Mouse (Mus musculus) lung, postnatal 14 days (tissue): ENCODE results near the gene Bach2.

Experiments
- DNase-seq: peaks from one replicate; pipeline ENCODE4 v3.0.0; 2021

The Bach2 gene

GRCm38 (mm10) chr4:32440740-32441072 lies 202.1 kb downstream of the Bach2 start:
- no peak for DNase-seq

GRCm38 (mm10) chr4:32444671-32445196 lies 206.1 kb downstream of the Bach2 start:
- DNase-seq = no peak

DNA sequence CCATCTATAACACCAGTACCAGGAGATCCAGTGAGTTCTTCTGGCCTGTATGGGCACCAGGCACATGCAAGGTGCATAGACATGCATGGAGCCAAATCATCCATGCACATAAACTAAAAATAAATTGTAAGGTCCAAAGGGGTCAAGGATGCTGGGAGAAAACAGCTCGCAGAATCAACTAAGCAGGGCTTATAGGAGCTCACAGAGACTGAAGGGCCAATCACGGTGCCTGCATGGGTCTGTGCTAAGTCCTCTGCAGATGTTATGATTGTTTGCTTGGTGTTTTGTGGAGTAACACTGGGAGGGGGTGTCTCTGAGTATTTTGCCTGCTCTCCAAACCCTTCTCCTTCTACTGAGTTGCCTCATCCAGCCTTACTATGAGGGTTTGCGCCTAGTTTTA lies 209.2 kb downstream of the Bach2 start:
- no peak for DNase-seq

- DNase-seq = no peak
Observed at GRCm38 (mm10) chr4:32461986-32462385, 223.4 kb downstream of the Bach2 start.

GRCm38 (mm10) chr4:32463065-32463464 lies 224.5 kb downstream of the Bach2 start:
- peak; percentile 16 for DNase-seq

- DNase-seq = no peak
Observed at GRCm38 (mm10) chr4:32464540-32464939, 225.9 kb downstream of the Bach2 start.

DNA sequence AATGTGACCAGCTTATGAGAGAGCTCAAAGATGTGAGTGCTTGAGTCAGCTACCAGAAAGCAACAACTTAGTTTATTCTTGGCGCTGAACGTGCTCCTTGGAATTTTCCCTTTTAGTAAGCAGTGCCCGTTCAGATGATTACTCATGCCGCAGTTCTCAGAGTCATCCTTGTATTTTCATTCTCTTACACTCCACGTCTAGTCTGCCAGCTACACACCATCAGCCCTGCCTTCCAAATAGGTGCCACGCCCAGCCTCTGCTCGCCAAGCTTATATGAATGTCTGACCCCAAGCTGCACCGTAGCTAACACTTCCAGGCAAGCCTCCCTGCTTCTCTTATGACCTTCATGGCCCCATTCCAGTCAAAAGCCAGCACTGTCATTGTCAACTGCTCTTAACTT lies 227.4 kb downstream of the Bach2 start:
- peak; percentile 7 for DNase-seq

DNA sequence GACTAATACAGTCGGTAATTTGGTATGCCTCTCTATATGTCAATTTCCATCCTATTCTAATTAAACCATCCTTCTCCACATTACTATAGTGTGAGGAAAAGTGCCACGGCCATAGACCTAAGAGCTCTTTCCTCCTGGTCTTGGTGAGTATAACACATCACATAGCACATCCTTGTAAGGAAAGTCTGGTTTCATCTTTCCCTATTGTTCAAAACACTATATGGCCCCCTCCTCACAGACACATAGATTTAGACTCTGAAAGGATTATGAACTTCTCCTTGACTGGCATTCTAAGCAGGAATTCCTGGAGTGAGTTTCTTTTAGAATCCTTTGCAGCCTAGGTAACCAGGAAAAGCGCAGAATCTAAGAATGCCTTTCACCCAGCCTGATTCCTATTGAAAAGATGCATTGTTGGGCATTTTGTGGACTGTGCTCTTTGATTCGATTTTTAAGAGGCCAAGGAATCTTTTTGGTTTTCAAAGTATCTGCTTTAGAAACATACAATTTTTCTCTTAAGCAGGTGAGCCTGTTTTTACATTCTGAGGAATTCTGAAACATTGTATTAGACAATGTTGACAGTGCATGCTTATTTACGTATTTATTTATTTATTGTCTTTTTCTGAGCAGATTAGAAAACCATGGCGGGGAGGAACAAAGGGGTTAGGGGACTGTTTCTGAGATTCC lies 239.5 kb downstream of the Bach2 start:
- no peak for DNase-seq

DNA sequence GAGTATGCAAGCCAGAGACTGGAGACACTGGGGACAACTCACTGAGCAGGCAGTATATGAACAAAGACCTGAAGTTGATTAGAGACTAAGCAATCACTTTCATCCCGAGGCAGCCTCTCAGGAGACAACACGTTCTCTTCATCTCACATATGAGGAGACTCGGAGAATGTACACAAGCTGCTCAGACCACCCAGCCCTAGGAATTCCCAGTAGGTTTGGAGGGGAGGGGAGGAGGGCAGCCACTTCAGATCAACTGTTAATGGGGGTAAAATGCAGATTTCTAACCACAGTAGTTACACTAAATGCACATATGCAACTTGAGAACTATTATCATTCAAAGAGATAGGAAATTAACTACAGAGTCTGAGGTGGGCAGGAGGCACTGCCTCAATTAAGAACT lies 240.6 kb downstream of the Bach2 start:
- DNase-seq = no peak

- DNase-seq = no peak
Observed at GRCm38 (mm10) chr4:32479801-32480700, 241.4 kb downstream of the Bach2 start.

DNA sequence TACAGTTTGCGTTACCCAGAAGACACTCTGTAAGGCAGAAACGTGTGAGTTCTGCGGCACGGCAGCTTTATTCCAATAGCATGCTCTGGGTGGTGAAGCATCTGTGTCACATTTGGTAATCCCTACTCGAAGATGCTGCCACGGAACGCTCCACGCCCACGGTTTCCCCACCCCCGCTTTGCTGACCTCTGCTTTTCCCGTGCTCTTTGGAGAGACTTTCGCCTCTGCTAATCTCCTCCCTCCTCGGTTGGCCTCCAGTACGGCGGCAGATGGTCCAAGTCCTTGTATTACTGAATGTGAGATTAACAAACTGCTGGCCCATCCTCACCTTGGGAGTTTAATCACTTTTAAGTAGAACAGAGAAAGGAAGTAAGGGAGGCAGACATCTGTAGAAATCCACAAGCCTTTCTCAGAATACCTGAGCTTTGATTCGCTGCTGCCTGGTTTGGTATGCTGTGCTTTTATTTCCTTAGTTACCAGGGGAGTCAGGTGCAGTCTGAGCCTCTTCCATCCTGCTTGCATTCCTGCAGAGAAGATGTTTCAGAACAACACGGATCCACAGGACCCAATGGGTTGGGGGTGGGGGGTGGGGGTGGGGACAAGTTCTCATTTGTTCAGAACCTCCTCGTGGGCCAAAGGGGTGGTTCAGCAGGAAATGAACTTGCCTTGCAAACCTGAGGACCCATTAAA lies 242.9 kb downstream of the Bach2 start:
- DNase-seq = no peak

DNA sequence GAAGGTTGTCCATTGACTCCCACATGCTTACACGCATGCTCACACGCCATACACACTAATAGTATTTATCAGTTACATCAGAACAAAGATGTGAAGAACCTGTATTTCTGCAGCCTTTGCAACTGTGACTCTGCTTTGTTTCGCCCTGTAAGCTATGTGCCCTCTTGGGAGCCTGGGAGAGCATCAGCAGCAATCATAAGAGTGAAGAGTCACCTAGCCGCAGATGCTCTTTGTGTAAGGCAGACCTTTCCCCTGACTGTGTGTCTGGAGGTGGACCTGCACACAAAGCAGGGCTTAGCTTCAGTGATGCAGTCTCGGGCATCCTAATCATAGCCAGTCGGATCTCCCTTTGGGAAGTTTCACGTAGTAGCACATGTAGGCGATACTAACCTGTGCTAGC lies 243.5 kb downstream of the Bach2 start:
- DNase-seq = no peak

DNA sequence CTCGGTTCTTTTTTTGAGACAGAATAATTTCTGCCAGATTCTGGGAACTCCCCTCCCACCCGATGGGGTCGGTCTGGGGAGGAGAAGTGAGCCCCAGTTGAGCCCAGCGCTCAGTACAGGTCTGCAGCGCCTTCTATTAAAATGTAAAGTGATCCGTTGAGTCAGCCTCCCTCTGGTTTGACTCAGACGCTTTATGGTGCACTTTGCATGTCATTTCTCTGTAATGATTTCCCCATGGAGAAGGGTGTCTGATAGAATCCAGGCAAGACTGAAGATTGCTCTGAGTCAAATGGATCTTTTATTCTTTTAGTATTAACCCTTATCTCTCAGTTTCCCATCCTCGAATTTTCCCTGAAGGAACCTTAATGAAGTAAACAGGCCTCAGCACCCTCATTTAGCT lies 244.3 kb downstream of the Bach2 start:
- no peak for DNase-seq

- DNase-seq = no peak
Observed at GRCm38 (mm10) chr4:32485848-32486247, 247.2 kb downstream of the Bach2 start.

DNA sequence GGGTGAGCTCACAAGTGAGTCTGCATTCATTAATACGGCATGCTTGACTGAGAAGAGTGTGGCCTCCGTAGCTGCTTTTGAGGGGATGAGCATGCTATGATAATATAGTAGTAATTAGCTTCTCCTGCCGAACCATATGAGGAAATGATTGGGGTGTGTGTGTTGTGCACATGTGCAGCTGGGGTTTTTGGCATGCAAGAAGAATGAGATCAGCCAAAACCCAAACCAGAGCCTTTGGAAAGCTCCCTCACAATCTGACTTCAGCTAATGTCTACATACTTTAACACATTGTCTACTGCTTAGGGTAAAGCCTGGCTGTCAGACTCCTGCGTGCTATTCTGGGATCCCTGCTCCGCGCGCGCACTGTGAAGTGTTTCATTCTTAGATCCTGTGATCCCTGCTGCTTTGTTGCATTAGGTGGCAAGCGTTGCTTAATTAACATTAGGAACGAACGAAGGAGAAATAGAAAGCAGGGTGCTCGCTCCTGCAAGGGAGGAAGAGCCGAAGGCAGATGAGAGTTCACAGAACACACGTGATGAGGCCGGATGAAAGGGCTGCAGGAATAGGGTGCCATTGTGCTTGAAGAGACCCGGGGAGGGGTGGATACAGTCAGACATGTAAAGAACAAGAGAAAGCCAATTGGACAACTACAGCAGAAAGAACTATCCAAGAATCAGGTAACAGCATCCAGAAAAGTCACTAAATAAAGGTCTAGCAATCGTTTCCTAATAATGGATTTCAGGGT lies 248.2 kb downstream of the Bach2 start:
- no peak for DNase-seq

GRCm38 (mm10) chr4:32489186-32489585 lies 250.6 kb downstream of the Bach2 start:
- DNase-seq = no peak

- DNase-seq = no peak
Observed at GRCm38 (mm10) chr4:32491176-32491575, 252.6 kb downstream of the Bach2 start.

- DNase-seq = no peak
Observed at GRCm38 (mm10) chr4:32492834-32493233, 254.2 kb downstream of the Bach2 start.

DNA sequence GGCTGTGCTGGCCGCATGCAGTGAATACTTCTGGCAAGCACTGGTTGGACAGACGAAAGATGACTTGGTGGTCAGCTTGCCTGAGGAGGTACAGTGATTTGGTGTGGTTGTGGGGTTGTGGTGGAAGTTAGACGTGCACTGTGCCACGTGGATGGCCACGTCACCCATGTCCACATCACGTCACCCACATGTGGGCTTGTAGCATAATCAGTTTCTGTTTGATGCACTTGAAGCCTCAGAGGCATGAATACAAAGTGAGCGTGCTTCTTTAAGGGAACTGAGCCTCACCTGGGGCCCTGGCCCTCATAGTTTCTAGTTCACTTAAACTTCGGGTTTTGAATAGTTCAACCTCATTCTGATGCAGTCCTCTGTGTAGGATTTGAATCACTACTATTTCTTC lies 263.2 kb downstream of the Bach2 start:
- DNase-seq = no peak

DNA sequence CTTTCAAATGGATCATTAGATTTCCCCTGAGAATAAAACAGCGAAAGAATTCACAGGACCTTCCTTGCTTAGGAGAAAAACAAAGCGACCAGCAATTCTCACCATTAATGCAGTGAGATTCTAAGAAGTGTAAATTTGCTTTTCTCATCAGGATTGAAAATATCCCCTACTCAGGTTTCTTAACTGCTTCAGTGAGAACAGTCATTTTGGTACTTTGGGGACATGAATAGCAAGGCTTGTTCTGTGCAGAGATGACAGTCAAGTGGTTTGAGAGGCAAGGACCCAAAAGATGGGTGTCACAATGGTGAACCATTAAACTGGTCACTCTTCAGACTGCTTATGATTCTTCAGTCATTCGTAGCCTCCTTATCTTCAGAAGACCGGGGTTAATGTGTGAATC lies 263.6 kb downstream of the Bach2 start:
- no peak for DNase-seq

DNA sequence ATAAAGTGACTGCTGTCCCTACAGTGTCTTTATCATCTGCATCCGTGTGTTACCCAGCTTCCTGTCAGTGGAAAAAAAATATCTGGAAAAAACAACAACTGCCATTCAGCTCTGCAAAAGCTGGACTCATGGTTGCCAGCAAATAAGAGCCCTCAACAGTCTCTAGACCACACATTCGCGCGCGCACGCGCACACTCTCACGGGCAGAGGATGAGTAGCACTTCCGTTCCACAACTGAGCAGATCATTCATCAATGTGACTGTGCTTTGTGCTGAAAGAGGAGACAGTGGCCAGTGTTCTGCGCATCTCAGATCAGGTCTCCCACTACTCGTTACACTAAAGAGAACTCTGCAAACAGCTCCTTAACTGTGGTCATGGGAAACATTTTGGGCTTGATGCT lies 265.6 kb downstream of the Bach2 start:
- DNase-seq = no peak

GRCm38 (mm10) chr4:32506306-32506808 lies 267.8 kb downstream of the Bach2 start:
- DNase-seq = no peak

DNA sequence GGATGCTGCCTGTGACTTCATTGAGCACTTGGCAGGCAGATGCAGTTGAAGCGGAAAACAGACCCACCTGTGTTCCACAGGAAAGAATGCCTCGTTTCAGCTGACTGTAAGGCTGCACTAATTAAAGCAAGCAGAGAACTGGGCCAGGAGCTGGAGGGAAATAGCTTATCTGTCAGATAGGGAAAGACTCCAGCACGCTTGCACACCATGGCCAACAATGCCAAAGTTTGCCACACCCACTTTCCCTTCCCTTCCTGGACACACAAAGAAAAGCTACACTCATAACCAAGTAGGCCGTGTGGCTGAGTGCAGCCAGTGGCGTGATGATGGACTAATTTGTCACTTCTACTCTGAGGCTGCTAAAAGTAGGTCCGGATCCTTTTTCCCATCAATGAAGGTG lies 268.4 kb downstream of the Bach2 start:
- peak; percentile 27 for DNase-seq
